Mouse (Mus musculus) liver, adult 2 months (tissue): ENCODE results near the gene Fcgrt. TPM values are rescaled to one million over a fixed set of nuclear protein-coding genes. Genes with fewer than 3 reads are reported as not detected.

Experiments used
- DNase-seq: peaks from one replicate; pipeline ENCODE4 v3.0.0-alpha.2; 2011; ENCODE audit warnings: low read depth, low spot score; ENCODE audit errors: extremely low read depth
- H3K27ac ChIP-seq: fragments of 200-500 bp; replicated peaks from 2 replicates; pipeline ENCODE4 v1.5.1; 2012; ENCODE audit warnings: low read depth, mild to moderate bottlenecking, control low read depth, inconsistent platforms, low read length; ENCODE audit not compliant: insufficient read depth
- H3K27me3 ChIP-seq: fragments of 200-500 bp; 2 replicates; pipeline ENCODE4 v1.6.1; 2012; ENCODE audit warnings: mild to moderate bottlenecking, moderate library complexity, low read length, inconsistent platforms; ENCODE audit not compliant: control insufficient read depth, insufficient read depth
- H3K36me3 ChIP-seq: fragments of 200-500 bp; 2 replicates; pipeline ENCODE4 v1.6.1; 2012; ENCODE audit warnings: low read length, inconsistent platforms; ENCODE audit not compliant: control insufficient read depth, insufficient read depth
- H3K4me1 ChIP-seq: fragments of 200-500 bp; 2 replicates; pipeline ENCODE4 v1.6.1; 2011; ENCODE audit warnings: low read length; ENCODE audit not compliant: control insufficient read depth, insufficient read depth
- H3K4me3 ChIP-seq: fragments of 200-500 bp; 2 replicates; pipeline ENCODE4 v1.5.1; 2011; ENCODE audit warnings: low read depth, mild to moderate bottlenecking, control low read depth, low read length, moderate library complexity; ENCODE audit not compliant: insufficient read depth
- H3K79me2 ChIP-seq: fragments of 200-500 bp; 2 replicates; pipeline ENCODE4 v1.6.1; 2012; ENCODE audit warnings: inconsistent platforms, mild to moderate bottlenecking, low read length, moderate library complexity; ENCODE audit not compliant: control insufficient read depth, insufficient read depth
- H3K9ac ChIP-seq: fragments of 200-500 bp; 2 replicates; pipeline ENCODE4 v1.6.1; 2012; ENCODE audit warnings: low read depth, mild to moderate bottlenecking, control low read depth, inconsistent platforms, low read length
- CTCF ChIP-seq: fragments of 200-500 bp; IDR thresholded peaks from 2 replicates; pipeline ENCODE4 v1.5.1; 2011; ENCODE audit warnings: low read depth, low read length, control low read depth
- POLR2A ChIP-seq: fragments of 200-500 bp; IDR thresholded peaks from 2 replicates; pipeline ENCODE4 v1.6.1; 2011; ENCODE audit warnings: low read length, control low read depth; ENCODE audit not compliant: insufficient read depth; ENCODE audit errors: extremely low read depth
- WGBS: fragments of 180-500 bp; shearing (Covaris S2); methylation state at CpG from one replicate; pipeline ENCODE4 v1.1.7; 2018; 5-methylcytosine and 5-hydroxymethylcytosine counted together
- polyA plus RNA-seq: library from polyadenylated mRNA; depleted of rRNA; stranded (reverse); fragments of >200 nt; gene quantifications from 2 replicates; pipeline ENCODE4 v1.2.3, GENCODE M21; 2012
- total RNA-seq: library from RNA; depleted of rRNA; stranded (reverse); fragments of >200 nt; gene quantifications from 2 replicates; pipeline ENCODE4 v1.2.3, GENCODE M21; 2014

The Fcgrt gene
- total and polyA plus RNA-seq, 2 experiments = 170 to 188 TPM

GRCm38 (mm10) chr7:45082401-45083299 is 21.0 kb downstream of the Fcgrt start:
- Histone ChIP-seq H3K27me3 (no peaks in the 10 kb centered on the region), H3K36me3 (no peaks in the 10 kb centered on the region), H3K79me2 (no peaks in the 10 kb centered on the region), H3K27ac (peak overlapping the region; percentile 57), H3K4me3 (peak overlapping the region; percentile 36), H3K4me1 (no peaks in the 10 kb centered on the region), H3K9ac (peak overlapping the region; percentile 37)
- WGBS = 62% methylated on average over 25 of the region's 25 CpGs
- TF ChIP-seq CTCF (no peak), POLR2A (no peak)
- DNase-seq = no peak

DNA sequence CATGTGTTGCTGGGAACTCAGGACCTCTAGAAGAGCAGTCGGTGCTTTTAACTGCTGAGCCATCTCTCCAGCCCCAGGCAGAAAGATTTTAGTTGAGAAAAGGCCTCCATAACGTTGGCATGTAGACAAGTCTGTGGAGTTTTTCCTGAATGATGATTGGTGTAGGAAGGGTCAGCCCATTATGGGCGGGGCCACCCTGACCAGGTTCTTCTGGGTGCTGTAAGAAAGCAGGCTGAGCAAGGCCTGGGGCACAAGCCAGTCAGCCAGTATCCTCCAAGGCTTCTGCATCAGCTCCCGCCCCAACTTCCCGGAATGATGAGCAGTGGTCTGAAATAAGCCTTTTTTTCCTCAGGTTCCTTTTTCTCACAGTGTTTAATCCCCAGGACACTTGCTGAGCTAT is 22.6 kb downstream of the Fcgrt start:
- Histone ChIP-seq H3K27ac (no peak overlapping the region), H3K27me3 (no peaks in the 10 kb centered on the region), H3K4me1 (no peaks in the 10 kb centered on the region), H3K79me2 (no peaks in the 10 kb centered on the region), H3K36me3 (no peaks in the 10 kb centered on the region), H3K4me3 (no peak overlapping the region), H3K9ac (no peak overlapping the region)
- TF ChIP-seq POLR2A (no peak), CTCF (no peak)
- WGBS = 64% methylated on average over 5 of the region's 5 CpGs
- no peak for DNase-seq

- H3K79me2 ChIP-seq = no peaks in the 10 kb centered on the region
- whole genome bisulfite sequencing = 1% methylated on average over 10 of the region's 10 CpGs
- H3K9ac ChIP-seq = no peak overlapping the region
- H3K4me3 ChIP-seq = no peak overlapping the region
- no peaks in the 10 kb centered on the region for H3K27me3 ChIP-seq
- H3K4me1 ChIP-seq = peaks cover 7% of the 10 kb centered on the region; the same call in 1 of the 2 replicates
- peak; percentile 62 for DNase-seq
- TF ChIP-seq POLR2A (no peak), CTCF (peak; percentile 93)
- H3K36me3 ChIP-seq = no peaks in the 10 kb centered on the region
- no peak overlapping the region for H3K27ac ChIP-seq
These were observed 23.8 kb downstream of the Fcgrt start for GRCm38 (mm10) chr7:45079856-45080255.

DNA sequence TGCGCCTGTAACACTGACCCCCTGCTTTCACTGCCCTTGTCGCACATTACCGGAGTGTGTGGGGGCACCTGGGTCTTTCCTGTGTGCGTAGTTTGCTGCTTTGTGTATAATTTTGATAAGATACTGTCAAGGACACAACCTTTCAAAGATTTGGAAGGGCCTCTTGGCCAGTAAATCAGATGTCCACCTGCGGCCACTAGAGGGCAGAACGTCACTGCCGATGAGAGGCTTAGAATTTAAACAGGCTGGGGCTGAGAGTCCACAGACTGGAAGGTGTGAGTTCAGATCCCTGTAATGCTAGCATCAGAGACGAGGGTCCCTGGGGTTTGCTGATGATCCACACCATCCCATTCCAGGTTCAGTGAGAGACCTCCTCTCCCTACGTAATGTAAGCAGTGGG is 25.1 kb downstream of the Fcgrt start:
- Histone ChIP-seq H3K79me2 (0 out of 2 replicates have a peak, but pooled peaks cover 5% of the 10 kb centered on the region), H3K4me3 (no peak overlapping the region), H3K27ac (no peak overlapping the region), H3K4me1 (peaks cover 7% of the 10 kb centered on the region; the same call in 1 of the 2 replicates), H3K36me3 (no peaks in the 10 kb centered on the region), H3K27me3 (no peaks in the 10 kb centered on the region), H3K9ac (no peak overlapping the region)
- 23% methylated on average over 9 of the region's 9 CpGs for WGBS
- TF ChIP-seq POLR2A = no peak
- TF ChIP-seq CTCF = peak; percentile 81
- DNase-seq = peak; percentile 62

DNA sequence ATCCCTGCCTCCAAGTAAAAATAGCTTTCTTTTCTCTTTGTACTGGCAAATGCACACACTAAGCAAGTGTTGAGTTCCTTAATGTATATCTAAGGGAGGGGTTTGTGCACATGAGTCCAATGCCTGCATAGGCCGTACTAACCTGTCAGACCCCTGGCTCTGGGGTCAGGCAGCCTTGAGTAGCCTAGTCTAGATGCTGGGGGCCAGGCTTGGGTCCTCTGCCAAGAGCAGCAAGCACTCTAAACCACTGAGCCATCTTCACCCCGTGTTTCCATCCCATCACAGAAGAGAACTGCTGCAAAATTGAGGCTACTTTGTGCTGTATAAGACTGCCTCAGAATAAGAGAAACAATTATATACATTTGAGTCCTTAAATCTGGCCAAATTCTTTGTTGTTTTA is 25.8 kb downstream of the Fcgrt start:
- DNase-seq = no peak
- Histone ChIP-seq H3K79me2 (peaks cover 10% of the 10 kb centered on the region; the same call in 1 of the 2 replicates), H3K36me3 (no peaks in the 10 kb centered on the region), H3K27ac (no peak overlapping the region), H3K4me1 (peaks cover 12% of the 10 kb centered on the region), H3K9ac (no peak overlapping the region), H3K27me3 (no peaks in the 10 kb centered on the region), H3K4me3 (no peak overlapping the region)
- no peak for TF ChIP-seq POLR2A
- TF ChIP-seq CTCF = no peak
- 90% methylated on average over 2 of the region's 2 CpGs for WGBS

DNA sequence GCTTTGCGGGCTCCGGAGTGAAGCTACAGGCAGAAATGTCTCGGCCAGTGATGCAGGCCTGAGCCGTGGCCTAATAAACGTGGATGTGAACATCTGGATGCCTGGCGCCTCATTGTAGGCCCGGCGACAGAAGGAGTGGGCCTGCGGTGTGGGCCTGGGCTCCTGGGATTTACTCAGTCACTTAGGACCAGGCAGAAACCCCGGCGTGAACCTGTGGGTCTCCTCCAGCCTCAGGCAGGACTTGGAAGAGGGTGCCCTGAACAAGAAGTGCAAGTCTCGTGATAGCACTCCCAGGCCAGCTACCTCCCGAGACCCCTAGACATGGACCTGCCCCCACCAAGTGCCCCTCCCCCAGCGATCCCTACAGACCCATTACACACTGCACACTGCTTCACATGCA is 26.3 kb downstream of the Fcgrt start:
- DNase-seq = no peak
- Histone ChIP-seq H3K27ac (no peak overlapping the region), H3K79me2 (peaks cover 10% of the 10 kb centered on the region; the same call in 1 of the 2 replicates), H3K4me3 (no peak overlapping the region), H3K27me3 (no peaks in the 10 kb centered on the region), H3K4me1 (peaks cover 14% of the 10 kb centered on the region), H3K36me3 (no peaks in the 10 kb centered on the region), H3K9ac (no peak overlapping the region)
- WGBS = 91% methylated on average over 14 of the region's 14 CpGs
- TF ChIP-seq POLR2A (no peak), CTCF (no peak)
